Mouse (Mus musculus): ENCODE data around the gene Fstl1. TPM values are rescaled to one million over a fixed set of nuclear protein-coding genes. Genes with fewer than 3 reads are reported as not detected.

Gene Fstl1
- polyA plus RNA-seq, 1 experiment from 2014 or later = 105 TPM

DNA sequence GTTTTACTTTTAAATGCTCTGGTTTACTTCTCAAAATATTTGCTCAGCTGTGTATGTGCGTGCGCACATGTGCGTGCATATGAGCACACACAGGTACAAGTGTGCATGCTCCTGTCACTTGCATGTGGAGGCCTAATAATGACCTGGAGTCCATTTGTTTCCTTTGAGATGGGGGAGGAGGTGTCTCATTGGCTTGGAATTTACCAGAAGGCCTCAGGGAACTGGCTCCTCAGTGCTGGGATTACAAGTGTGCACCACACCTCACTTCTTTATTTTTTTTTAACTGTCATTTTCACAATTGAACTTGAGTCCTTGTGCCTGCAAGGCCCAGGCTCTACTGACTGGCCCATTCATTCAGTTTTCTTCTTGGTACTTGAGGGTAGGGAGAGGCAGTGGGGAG, 100.7 kb downstream of the Fstl1 start:
- Histone ChIP-seq H3K4me3 (replicated peaks; ENCODE audit: low read depth, low read length) (no peak overlapping the region), H3K36me3 (ENCODE audit: control insufficient read depth, insufficient read depth, low read length) (peaks cover 47% of the 10 kb centered on the region), H3K9ac (replicated peaks; ENCODE audit: low read length) (no peak overlapping the region), H3K4me1 (ENCODE audit: control insufficient read depth, insufficient read depth, low read length) (no peaks in the 10 kb centered on the region), H3K4me2 (ENCODE audit: low read length) (no peak overlapping the region), H3K27me3 (ENCODE audit: control insufficient read depth, insufficient read depth, low read length) (no peaks in the 10 kb centered on the region), H3K27ac (replicated peaks; ENCODE audit: low read depth, low read length) (no peak overlapping the region), H3K9me3 (ENCODE audit: control insufficient read depth, low read length) (no peaks in the 10 kb centered on the region)
- WGBS = 97% methylated on average over 3 of the region's 3 CpGs
- DNase-seq = no peak
- no peak for ATAC-seq (ENCODE audit: low FRiP score, low TSS enrichment)

DNA sequence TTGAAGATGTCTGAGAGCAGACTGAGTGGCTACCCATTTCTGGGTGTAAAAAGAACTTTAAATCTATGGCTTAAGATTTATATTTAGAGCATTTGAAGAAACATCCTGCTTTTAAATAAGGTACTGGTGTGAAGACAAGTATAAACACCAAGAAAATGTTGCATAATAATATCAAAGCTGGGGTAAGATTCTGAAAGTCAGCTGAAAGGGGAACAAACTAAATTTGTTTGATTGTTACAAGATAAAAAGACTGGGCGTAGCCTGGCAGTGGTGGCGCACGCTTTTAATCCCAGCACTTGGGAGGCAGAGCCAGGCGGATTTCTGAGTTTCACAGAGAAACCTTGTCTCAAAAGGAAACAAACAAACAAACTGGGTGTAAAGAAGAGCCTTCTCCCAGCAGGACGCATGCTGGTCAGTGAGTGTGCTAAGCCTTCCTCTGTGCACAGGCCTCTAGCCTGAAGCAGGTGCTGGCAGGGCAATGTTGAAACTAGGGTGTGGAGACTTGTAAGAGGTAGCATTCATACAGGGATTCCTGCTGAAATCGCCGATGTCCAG, 102.4 kb downstream of the Fstl1 start:
- no peak for ATAC-seq (ENCODE audit: low FRiP score, low TSS enrichment)
- H3K36me3 ChIP-seq (ENCODE audit: control insufficient read depth, insufficient read depth, low read length) = peaks cover 62% of the 10 kb centered on the region
- 87% methylated on average over 7 of the region's 7 CpGs for WGBS

DNA sequence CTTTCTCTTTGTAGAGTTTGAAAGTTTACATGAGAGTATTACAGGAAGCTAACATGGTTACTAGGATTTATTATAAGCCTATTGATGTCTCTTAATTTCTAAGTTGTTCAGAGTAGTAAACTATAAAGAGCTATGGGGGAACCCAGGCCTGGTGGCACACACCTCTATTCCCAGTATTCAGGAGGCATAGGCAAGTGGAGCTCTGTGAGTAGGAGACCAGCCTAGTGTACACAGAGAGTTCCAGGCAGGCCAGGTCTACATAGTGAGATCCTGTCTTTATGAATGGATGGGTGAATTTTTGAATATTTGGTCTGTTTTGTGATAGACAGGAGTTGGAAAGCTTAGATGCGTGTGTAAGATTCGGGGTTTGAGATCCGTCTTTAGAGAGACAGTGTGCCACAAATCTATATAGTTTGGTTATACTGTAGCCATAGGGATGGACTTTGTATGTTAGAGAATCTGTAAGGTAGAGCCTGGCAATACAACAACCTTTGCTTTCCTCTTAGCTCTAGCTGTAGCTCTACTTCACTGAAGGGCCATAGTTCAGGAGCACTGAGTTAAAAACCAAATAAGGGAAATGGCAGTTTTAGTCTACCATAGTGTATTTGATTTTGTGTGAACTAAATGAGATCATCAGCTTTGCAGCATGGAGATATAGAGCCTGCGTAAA, 103.2 kb downstream of the Fstl1 start:
- WGBS = 99% methylated on average over 4 of the region's 4 CpGs
- H3K4me2 ChIP-seq (ENCODE audit: low read length) = no peak overlapping the region
- no peaks in the 10 kb centered on the region for H3K27me3 ChIP-seq (ENCODE audit: control insufficient read depth, insufficient read depth, low read length)
- peaks cover 65% of the 10 kb centered on the region for H3K36me3 ChIP-seq (ENCODE audit: control insufficient read depth, insufficient read depth, low read length)
- H3K27ac ChIP-seq (replicated peaks; ENCODE audit: low read depth, low read length) = no peak overlapping the region
- H3K9me3 ChIP-seq (ENCODE audit: control insufficient read depth, low read length) = no peaks in the 10 kb centered on the region
- no peak overlapping the region for H3K9ac ChIP-seq (replicated peaks; ENCODE audit: low read length)
- ATAC-seq (ENCODE audit: low FRiP score, low TSS enrichment) (no peak), DNase-seq (no peak)
- no peaks in the 10 kb centered on the region for H3K4me1 ChIP-seq (ENCODE audit: control insufficient read depth, insufficient read depth, low read length)
- H3K4me3 ChIP-seq (replicated peaks; ENCODE audit: low read depth, low read length) = no peak overlapping the region

More for the DNA sequence above, 102.4 kb downstream of the Fstl1 start:
- no peak overlapping the region for H3K9ac ChIP-seq (replicated peaks; ENCODE audit: low read length)
- no peaks in the 10 kb centered on the region for H3K27me3 ChIP-seq (ENCODE audit: control insufficient read depth, insufficient read depth, low read length)
- no peak overlapping the region for H3K4me2 ChIP-seq (ENCODE audit: low read length)
- no peaks in the 10 kb centered on the region for H3K4me1 ChIP-seq (ENCODE audit: control insufficient read depth, insufficient read depth, low read length)
- H3K4me3 ChIP-seq (replicated peaks; ENCODE audit: low read depth, low read length) = no peak overlapping the region
- DNase-seq = no peak
- H3K27ac ChIP-seq (replicated peaks; ENCODE audit: low read depth, low read length) = no peak overlapping the region
- no peaks in the 10 kb centered on the region for H3K9me3 ChIP-seq (ENCODE audit: control insufficient read depth, low read length)

DNA sequence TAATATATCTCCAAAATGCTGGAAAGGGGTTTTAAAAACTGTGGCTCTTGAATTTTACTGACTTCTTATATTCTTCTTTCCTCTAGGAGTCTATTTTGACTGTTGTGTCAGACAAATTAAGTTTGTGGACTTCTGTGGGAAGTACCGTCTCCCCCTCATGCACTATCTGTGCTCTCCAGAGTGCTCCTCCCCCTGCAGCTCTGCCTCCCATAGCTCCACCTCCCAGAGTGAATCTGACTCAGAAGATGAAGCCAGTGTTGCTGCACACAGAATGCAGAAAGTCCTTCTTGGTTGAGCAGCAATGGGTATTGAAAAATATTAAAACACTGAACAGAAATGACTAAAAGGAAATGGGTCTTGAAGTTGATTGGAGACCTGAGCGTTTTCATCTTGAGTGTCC, 104.5 kb downstream of the Fstl1 start:
- Histone ChIP-seq H3K27me3 (ENCODE audit: control insufficient read depth, insufficient read depth, low read length) (no peaks in the 10 kb centered on the region), H3K27ac (replicated peaks; ENCODE audit: low read depth, low read length) (no peak overlapping the region), H3K36me3 (ENCODE audit: control insufficient read depth, insufficient read depth, low read length) (peaks cover 65% of the 10 kb centered on the region), H3K4me1 (ENCODE audit: control insufficient read depth, insufficient read depth, low read length) (no peaks in the 10 kb centered on the region), H3K4me2 (ENCODE audit: low read length) (no peak overlapping the region), H3K9me3 (ENCODE audit: control insufficient read depth, low read length) (no peaks in the 10 kb centered on the region), H3K9ac (replicated peaks; ENCODE audit: low read length) (no peak overlapping the region), H3K4me3 (replicated peaks; ENCODE audit: low read depth, low read length) (no peak overlapping the region)
- 87% methylated on average over 2 of the region's 2 CpGs for WGBS
- DNase-seq (no peak), ATAC-seq (ENCODE audit: low FRiP score, low TSS enrichment) (no peak)

Other genes starting within 250 kb of the Fstl1 start
- gene Gtf2e1, start 237.1 kb upstream of the Fstl1 start, polyA plus RNA-seq (2014; fragmentation: Nextera tagmentation; extraction: Ambion mirVana) = 29.8 and 41.5 TPM in 2 replicates
- 20.5 and 26.3 TPM in 2 replicates for gene Rabl3, start 237.0 kb upstream of the Fstl1 start, polyA plus RNA-seq (2014; fragmentation: Nextera tagmentation; extraction: Ambion mirVana)
- gene Hgd, start 196.7 kb upstream of the Fstl1 start, polyA plus RNA-seq (2014; fragmentation: Nextera tagmentation; extraction: Ambion mirVana) = 0.13 TPM in 1 of 2 replicates, not detected in the other
- 68.6 and 76.9 TPM in 2 replicates for gene Ndufb4, start 122.4 kb upstream of the Fstl1 start, polyA plus RNA-seq (2014; fragmentation: Nextera tagmentation; extraction: Ambion mirVana)
- gene Gm36028, start 84.3 kb downstream of the Fstl1 start, polyA plus RNA-seq (2014; fragmentation: Nextera tagmentation; extraction: Ambion mirVana) = 0.20 TPM in 1 of 2 replicates, not detected in the other
- 43.1 and 46.6 TPM in 2 replicates for gene Lrrc58, start 91.5 kb downstream of the Fstl1 start, polyA plus RNA-seq (2014; fragmentation: Nextera tagmentation; extraction: Ambion mirVana)
- 5.6 and 7.6 TPM in 2 replicates for gene Gpr156, start 139.6 kb downstream of the Fstl1 start, polyA plus RNA-seq (2014; fragmentation: Nextera tagmentation; extraction: Ambion mirVana)

Measured in midbrain, embryonic 14.5 days (tissue).